Mouse (Mus musculus) neural tube, embryonic 10.5 days (tissue): ENCODE results near the gene Gm45753.
A peak's percentile ranks its signal among the peaks of the same experiment; 100 is the strongest.

Experiments used
- DNase-seq: peaks from one replicate; pipeline ENCODE4 v3.0.0-alpha.2; 2017; ENCODE audit warnings: low spot score; ENCODE audit errors: extremely low spot score

Gene Gm45753

GRCm38 (mm10) chr8:45277453-45277852 lies 30.8 kb downstream of the Gm45753 start:
- no peak for DNase-seq

GRCm38 (mm10) chr8:45274317-45274716 lies 33.9 kb downstream of the Gm45753 start:
- DNase-seq, result no peak

GRCm38 (mm10) chr8:45269056-45269455 lies 39.2 kb downstream of the Gm45753 start:
- DNase-seq, result no peak

- DNase-seq, result no peak
These were observed 39.8 kb downstream of the Gm45753 start for GRCm38 (mm10) chr8:45268485-45268884.

DNA sequence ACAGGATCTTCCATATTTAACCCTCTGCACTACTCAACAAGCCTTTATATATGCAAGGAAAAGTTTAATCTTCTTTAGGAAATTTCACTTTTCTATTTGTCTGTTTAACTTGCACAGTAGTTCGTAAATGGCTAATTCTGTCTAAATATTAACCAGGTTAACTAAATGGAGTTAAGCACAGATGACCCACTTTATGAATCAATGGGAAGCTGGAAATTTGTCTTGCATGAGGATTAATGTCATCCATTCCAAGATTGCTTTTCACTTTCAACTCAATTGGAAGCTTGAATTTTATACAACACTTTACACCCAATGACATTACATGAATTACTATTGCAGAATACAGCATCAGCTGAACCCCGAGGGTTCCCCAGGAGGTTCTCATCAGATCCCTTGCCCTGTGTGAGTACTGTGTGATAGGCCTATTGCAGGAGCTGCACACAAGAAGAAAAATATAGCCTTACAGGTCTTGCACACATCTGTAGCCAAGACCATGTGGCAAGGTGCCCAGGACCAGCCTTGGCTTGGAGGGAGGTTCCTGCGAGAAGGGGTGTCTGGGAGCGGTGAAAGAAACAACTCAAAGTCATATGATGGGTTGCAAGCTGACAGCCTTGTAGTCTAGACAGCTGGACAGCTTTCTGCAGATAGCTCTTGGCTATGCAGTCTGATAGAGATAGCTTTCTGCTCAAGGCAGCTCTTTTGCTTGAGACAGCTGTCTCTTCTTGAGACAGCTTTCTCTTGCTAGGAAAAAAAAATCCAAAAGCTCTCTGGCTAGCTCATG lies 40.5 kb downstream of the Gm45753 start:
- no peak for DNase-seq

DNA sequence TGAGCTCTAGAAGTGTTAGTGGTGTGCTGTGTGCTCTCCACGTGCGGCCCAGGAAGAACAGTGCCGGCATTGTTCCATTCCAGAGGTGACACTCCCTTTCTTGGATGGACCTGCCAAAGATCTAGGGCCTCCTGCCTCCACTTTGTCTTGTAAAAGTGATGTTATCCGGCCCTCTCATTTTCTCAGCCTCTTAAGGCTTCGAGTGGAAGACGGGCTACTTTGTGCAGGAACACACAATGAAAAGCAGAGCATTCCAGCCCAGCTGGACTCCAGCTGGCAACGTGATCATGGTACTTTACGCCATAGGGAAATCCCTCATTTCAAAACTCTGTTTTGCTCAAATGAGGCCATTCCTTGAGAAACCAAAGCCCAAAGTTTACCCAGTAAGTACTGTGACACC lies 41.3 kb downstream of the Gm45753 start:
- no peak for DNase-seq

DNA sequence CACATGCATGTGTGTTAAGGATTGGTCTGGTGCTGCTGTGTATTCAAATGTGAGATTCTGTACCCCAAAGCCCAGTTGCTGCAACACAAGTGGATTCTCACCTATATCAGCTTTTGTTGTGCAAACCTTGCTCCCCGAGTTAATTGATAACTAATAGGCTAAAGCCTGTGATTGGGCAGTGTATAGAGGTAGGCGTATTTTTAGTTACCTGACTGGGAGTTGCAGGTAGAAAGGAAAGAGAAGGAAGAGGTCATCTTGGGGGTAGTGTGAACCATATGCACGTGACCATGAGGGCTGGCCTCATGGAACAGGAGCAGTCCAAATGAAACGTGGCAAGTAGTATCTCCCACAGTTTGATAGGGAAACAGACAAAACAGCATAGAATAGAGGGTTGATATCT lies 43.3 kb downstream of the Gm45753 start:
- DNase-seq, result no peak

DNA sequence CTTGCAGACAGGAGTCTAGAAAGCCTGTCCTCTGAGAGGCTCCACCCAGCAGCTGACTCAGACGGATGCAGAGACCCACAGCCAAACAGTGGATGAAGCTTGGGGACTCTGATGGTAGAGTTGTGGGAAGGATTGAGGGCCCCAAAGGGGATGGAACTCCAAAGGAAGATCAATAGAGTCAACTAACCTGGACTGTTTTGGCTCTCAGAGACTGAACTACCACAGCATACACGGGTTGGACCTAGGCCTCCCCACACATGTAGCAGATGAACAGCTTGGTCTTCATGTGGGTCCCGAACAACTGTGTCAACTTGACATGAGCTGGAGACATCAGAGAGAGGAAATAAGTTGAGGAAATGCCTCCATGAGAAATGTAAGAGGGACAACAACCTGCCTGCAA lies 45.4 kb downstream of the Gm45753 start:
- DNase-seq, result no peak

DNA sequence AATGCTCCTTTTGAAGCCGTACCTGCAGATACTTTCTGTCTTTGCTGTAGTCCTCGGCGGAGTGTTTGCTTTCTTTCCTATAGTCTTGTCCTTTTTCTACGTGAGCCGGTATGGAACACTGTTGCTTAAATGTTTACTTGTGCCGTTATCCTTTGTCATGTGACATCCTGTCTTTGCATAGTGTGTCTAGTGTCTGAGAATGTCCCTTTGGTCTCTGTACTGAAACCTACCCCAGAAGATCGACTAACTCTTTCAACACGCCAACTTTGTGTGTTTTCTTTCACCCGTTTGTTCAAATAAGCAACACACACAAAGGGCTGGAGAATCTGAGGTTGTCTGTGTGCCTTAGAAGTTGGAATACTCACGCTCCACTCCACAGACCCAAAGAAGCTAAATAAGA lies 46.3 kb downstream of the Gm45753 start, which contains the start of gene F11:
Gene F11, minus strand, starts transcription at position 112 of the 400 bp plus-strand sequence.
- no peak for DNase-seq

GRCm38 (mm10) chr8:45258421-45258820 lies 49.8 kb downstream of the Gm45753 start:
- DNase-seq, result no peak

- no peak for DNase-seq
These were observed 53.2 kb downstream of the Gm45753 start for GRCm38 (mm10) chr8:45255040-45255439.

DNA sequence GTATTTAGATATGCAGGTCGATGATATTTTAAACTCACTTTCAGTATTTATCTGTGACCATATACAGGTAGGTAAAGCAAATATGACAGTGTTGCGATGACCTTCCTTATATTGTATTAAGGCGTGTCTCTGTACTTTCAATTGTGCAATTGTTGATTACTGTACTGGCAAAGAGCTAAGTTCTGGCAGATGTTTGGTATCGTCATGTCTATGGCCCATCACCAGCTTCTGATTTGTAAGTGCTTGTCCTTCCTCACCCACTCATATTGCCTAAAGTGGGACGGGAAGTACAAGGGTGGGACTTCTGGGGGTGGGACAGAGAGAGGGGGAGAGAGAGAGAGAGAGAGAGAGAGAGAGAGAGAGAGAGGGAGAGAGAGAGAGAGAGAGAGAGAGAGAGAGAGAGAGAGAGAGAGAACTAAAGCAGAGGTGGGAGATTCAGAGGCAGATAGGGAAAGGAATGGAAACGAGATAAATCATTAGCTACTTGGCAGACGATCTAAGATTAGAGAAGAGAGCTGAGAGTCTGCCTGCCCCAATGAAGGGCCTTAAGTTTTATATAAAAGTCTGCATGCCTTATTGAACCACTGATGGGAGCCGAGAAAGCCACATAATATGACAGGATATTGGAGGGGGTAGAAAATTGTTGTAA lies 53.9 kb downstream of the Gm45753 start:
- DNase-seq, result no peak

- DNase-seq, result no peak
These were observed 54.7 kb downstream of the Gm45753 start for GRCm38 (mm10) chr8:45253586-45253985.

DNA sequence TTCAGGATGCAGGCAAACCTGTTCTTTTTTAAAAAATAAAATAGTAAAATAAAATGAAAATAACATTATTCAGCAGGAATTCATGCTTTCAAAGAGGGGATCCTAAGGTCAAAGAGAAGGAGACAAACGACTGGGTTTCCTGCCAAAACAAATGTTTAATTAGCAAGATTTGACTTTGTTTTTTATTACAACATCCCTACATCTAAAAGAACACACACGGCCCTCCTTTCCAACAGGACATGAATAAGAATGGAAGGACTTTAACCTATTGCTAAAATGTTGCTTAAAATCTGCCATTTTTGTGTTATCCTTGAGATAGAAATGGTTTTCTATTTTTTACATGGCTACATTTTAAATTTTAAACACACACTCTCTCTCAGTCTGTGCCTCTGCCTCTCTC lies 55.2 kb downstream of the Gm45753 start:
- DNase-seq, result no peak

GRCm38 (mm10) chr8:45246307-45246706 lies 62.0 kb downstream of the Gm45753 start:
- no peak for DNase-seq

- DNase-seq, result no peak
These were observed 68.9 kb downstream of the Gm45753 start for GRCm38 (mm10) chr8:45239363-45239762.

DNA sequence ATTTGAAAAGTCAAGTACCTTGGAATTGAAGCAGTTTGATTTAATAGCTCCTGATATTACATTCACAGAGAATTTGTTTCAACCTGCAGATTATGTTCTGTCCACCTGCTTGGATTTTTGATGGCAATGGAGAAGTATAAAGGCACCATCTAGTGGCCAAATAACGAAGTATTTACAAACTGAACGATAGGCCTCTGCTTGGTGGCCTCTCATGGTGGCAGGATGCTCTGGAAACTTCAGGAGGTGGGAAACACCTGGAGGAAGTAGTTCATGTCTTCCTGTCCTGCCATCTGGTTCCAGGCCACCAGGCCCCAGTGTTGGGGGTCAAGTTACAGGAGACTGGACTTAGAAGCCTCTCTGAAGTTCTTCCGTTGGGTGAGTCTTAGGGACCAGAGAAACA lies 70.0 kb downstream of the Gm45753 start:
- DNase-seq, result no peak

DNA sequence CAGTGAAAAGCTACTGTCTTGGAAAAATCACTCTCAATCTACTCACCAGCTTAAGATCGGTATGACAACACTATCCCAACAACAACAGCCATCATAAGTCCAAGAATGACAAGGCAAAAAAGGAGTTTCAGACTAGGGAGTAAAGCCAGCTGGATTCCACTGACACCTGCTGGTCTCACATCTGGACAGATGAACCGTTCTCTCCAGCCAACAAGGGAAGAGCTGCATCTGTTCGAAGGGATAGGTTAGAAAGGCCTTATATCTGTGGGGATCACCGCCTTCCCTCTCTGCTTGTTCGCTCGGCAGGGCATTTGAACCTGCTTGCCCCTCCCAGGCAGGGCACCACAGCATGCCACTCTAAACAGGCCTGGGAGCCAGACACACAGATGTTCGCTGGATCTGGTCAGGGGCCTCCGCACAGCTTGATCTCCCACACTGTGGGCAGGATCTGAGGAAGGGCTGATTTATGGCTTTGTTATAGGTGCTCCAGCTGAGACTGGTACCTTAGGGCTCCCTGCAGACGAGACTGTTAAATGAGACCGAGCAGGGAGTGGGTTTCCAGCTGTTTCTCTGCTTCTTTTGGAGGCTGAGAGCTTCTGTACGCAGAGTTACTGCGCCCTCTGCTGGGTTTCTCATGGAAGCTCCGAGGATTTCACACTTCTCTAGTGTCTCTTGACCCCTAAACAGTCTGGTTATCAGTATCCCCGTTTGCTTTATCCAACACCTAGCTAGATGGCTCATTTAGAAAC lies 71.9 kb downstream of the Gm45753 start:
- peak; percentile 60 for DNase-seq

GRCm38 (mm10) chr8:45235228-45235627 lies 73.0 kb downstream of the Gm45753 start:
- no peak for DNase-seq

- no peak for DNase-seq
These were observed 75.0 kb downstream of the Gm45753 start for GRCm38 (mm10) chr8:45233256-45233655.
